Mouse (Mus musculus) Muller cell, postnatal 12 days (primary cell): ENCODE measurements around the gene Btbd9.

Experiments
- DNase-seq: peaks from one replicate; pipeline ENCODE4 v3.0.0-alpha.2; 2015; ENCODE audit errors: inconsistent ontology term

Btbd9 gene

DNA sequence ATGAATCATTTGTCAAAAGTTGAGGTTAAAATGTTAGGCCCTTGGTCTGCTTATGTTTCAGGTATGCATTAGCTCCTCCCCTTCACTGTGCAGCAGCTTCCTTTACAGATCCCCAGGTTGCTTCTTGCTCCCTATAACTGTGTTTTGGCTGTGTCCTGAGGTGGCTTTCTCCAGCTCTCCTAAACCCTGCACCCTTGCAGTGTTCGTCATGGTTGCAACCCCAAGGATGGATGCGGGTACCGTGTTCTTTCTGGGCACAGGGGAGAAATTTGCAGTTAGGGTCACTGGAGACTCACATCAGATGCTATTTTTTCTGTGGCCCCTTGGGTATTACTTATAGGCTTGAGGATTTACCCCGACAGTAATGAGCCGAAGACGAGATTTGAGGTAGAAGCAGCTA is 396.1 kb downstream of the Btbd9 start:
- DNase-seq, result no peak

DNA sequence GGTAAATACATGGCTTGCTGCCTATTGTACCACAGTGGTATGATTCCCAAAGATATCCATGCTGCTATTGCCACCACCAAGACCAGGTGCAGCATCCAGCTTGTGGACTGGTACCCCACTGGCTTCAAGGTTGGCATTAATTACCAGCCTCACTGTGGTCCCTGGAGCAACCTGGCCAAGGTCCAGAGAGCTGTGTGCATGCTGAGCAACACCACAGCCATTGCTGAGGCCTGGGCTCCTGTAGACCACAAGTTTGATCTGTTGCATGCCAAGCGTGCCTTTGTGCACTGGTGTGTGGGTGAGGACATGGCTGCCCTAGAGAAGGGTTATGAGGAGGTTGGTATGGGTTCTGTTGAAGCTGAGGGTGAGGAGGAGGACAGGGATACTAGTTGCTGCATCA is 397.9 kb downstream of the Btbd9 start:
- peak; percentile 65 for DNase-seq

DNA sequence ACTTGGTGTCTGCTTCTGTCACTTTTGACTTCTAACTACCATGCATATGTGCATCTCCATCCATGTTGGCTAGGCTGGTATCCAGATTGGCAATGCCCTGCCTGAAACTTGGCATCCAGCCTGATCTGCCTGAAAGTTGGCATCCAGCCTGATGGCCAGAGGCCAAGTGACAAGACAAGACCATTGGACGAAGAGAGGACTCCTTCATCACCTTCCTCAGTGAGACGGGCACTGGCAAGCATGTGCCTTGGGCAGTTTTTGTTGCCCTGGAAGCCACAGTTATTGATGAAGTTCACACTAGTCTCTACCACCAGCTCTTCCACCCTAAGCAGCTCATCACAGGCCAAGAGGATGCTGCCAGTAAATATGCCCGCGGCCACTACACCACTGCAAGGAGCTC is 398.9 kb downstream of the Btbd9 start:
- peak; percentile 40 for DNase-seq
